Mouse (Mus musculus): ENCODE results near the gene Nppb. TPM values are rescaled to one million over a fixed set of nuclear protein-coding genes. Genes with fewer than 3 reads are reported as not detected.
A peak's percentile ranks its signal among the peaks of the same experiment; 100 is the strongest.

Nppb gene
- polyA plus RNA-seq, 1 experiment from 2014 or later: 1.0 TPM

GRCm38 (mm10) chr4:147940576-147941044 is 45.0 kb upstream of the Nppb start, which contains the start of gene 2510039O18Rik:
Gene 2510039O18Rik (plus strand): TSS chr4:147940895.
- WGBS: 1% methylated on average over 28 of the region's 35 CpGs
- Histone ChIP-seq H3K27ac (replicated peaks; ENCODE audit: low read depth, low read length) (peak within 1 kb of the TSS; percentile 15; the same call in 1 of the 2 replicates), H3K4me1 (ENCODE audit: control insufficient read depth, insufficient read depth, low read length) (peaks cover 7% of the 10 kb centered on the region; the same call in 1 of the 2 replicates), H3K4me2 (ENCODE audit: low read depth, low read length) (peak within 1 kb of the TSS; percentile 98), H3K4me3 (ENCODE audit: low read depth, low read length) (peak within 1 kb of the TSS; percentile 96), H3K36me3 (replicated peaks; ENCODE audit: control insufficient read depth, insufficient read depth, low read depth, low read length) (peaks cover 8% of the 10 kb centered on the region), H3K9ac (replicated peaks; ENCODE audit: low read length) (peak within 1 kb of the TSS; percentile 76), H3K9me3 (replicated peaks; ENCODE audit: control insufficient read depth, low read length) (no peaks in the 10 kb centered on the region), H3K27me3 (ENCODE audit: control insufficient read depth, insufficient read depth, low read length) (no peaks in the 10 kb centered on the region)
- peak; percentile 31 for ATAC-seq (replicated peaks; ENCODE audit: insufficient number of reproducible peaks, low FRiP score, low TSS enrichment, low read depth)
- peak; percentile 93 for DNase-seq (ENCODE audit: low spot score)

- Histone ChIP-seq H3K27ac (replicated peaks; ENCODE audit: low read depth, low read length) (no peak overlapping the region), H3K27me3 (ENCODE audit: control insufficient read depth, insufficient read depth, low read length) (no peaks in the 10 kb centered on the region), H3K4me1 (ENCODE audit: control insufficient read depth, insufficient read depth, low read length) (peaks cover 7% of the 10 kb centered on the region; the same call in 1 of the 2 replicates), H3K4me3 (ENCODE audit: low read depth, low read length) (peak overlapping the region; percentile 96), H3K36me3 (replicated peaks; ENCODE audit: control insufficient read depth, insufficient read depth, low read depth, low read length) (peaks cover 8% of the 10 kb centered on the region), H3K9me3 (replicated peaks; ENCODE audit: control insufficient read depth, low read length) (no peaks in the 10 kb centered on the region), H3K4me2 (ENCODE audit: low read depth, low read length) (peak overlapping the region; percentile 98), H3K9ac (replicated peaks; ENCODE audit: low read length) (peak overlapping the region; percentile 76)
- no peak for DNase-seq (ENCODE audit: low spot score)
- peak; percentile 45 for ATAC-seq (replicated peaks; ENCODE audit: insufficient number of reproducible peaks, low FRiP score, low TSS enrichment, low read depth)
- 7% methylated on average over 76 of the region's 88 CpGs for WGBS
Measured at GRCm38 (mm10) chr4:147941045-147942020, 44.3 kb upstream of the Nppb start.

- H3K9ac ChIP-seq (replicated peaks; ENCODE audit: low read length): no peak overlapping the region
- no peak overlapping the region for H3K4me2 ChIP-seq (ENCODE audit: low read depth, low read length)
- H3K27ac ChIP-seq (replicated peaks; ENCODE audit: low read depth, low read length): no peak overlapping the region
- H3K9me3 ChIP-seq (replicated peaks; ENCODE audit: control insufficient read depth, low read length): no peaks in the 10 kb centered on the region
- 91% methylated on average over 1 of the region's 1 CpGs for WGBS
- peaks cover 7% of the 10 kb centered on the region; the same call in 1 of the 2 replicates for H3K4me1 ChIP-seq (ENCODE audit: control insufficient read depth, insufficient read depth, low read length)
- ATAC-seq (replicated peaks; ENCODE audit: insufficient number of reproducible peaks, low FRiP score, low TSS enrichment, low read depth) (no peak), DNase-seq (ENCODE audit: low spot score) (no peak)
- H3K36me3 ChIP-seq (replicated peaks; ENCODE audit: control insufficient read depth, insufficient read depth, low read depth, low read length): peaks cover 8% of the 10 kb centered on the region
- H3K4me3 ChIP-seq (ENCODE audit: low read depth, low read length): no peak overlapping the region
- no peaks in the 10 kb centered on the region for H3K27me3 ChIP-seq (ENCODE audit: control insufficient read depth, insufficient read depth, low read length)
Measured at GRCm38 (mm10) chr4:147943005-147943404, 42.6 kb upstream of the Nppb start.

- Histone ChIP-seq H3K9me3 (replicated peaks; ENCODE audit: control insufficient read depth, low read length) (no peaks in the 10 kb centered on the region), H3K4me3 (ENCODE audit: low read depth, low read length) (no peak overlapping the region), H3K36me3 (replicated peaks; ENCODE audit: control insufficient read depth, insufficient read depth, low read depth, low read length) (peaks cover 8% of the 10 kb centered on the region), H3K4me2 (ENCODE audit: low read depth, low read length) (no peak overlapping the region), H3K4me1 (ENCODE audit: control insufficient read depth, insufficient read depth, low read length) (no peaks in the 10 kb centered on the region), H3K9ac (replicated peaks; ENCODE audit: low read length) (no peak overlapping the region), H3K27me3 (ENCODE audit: control insufficient read depth, insufficient read depth, low read length) (no peaks in the 10 kb centered on the region), H3K27ac (replicated peaks; ENCODE audit: low read depth, low read length) (no peak overlapping the region)
- DNase-seq (ENCODE audit: low spot score) (no peak), ATAC-seq (replicated peaks; ENCODE audit: insufficient number of reproducible peaks, low FRiP score, low TSS enrichment, low read depth) (no peak)
- 73% methylated on average over 2 of the region's 2 CpGs for WGBS
Measured at GRCm38 (mm10) chr4:147947511-147947910, 38.1 kb upstream of the Nppb start.

GRCm38 (mm10) chr4:147953590-147953989 is 32.0 kb upstream of the Nppb start:
- Histone ChIP-seq H3K4me1 (ENCODE audit: control insufficient read depth, insufficient read depth, low read length) (no peaks in the 10 kb centered on the region), H3K4me3 (ENCODE audit: low read depth, low read length) (no peak overlapping the region), H3K27ac (replicated peaks; ENCODE audit: low read depth, low read length) (no peak overlapping the region), H3K27me3 (ENCODE audit: control insufficient read depth, insufficient read depth, low read length) (no peaks in the 10 kb centered on the region), H3K4me2 (ENCODE audit: low read depth, low read length) (no peak overlapping the region), H3K9me3 (replicated peaks; ENCODE audit: control insufficient read depth, low read length) (no peaks in the 10 kb centered on the region), H3K9ac (replicated peaks; ENCODE audit: low read length) (no peak overlapping the region), H3K36me3 (replicated peaks; ENCODE audit: control insufficient read depth, insufficient read depth, low read depth, low read length) (no peaks in the 10 kb centered on the region)
- 10% methylated on average over 4 of the region's 4 CpGs for WGBS
- ATAC-seq (replicated peaks; ENCODE audit: insufficient number of reproducible peaks, low FRiP score, low TSS enrichment, low read depth) (0 out of 2 replicates have a peak, but pooled peaks have one; percentile 15), DNase-seq (ENCODE audit: low spot score) (peak; percentile 73)

GRCm38 (mm10) chr4:147957141-147957540 is 28.4 kb upstream of the Nppb start:
- H3K9ac ChIP-seq (replicated peaks; ENCODE audit: low read length): no peak overlapping the region
- no peaks in the 10 kb centered on the region for H3K9me3 ChIP-seq (replicated peaks; ENCODE audit: control insufficient read depth, low read length)
- H3K4me3 ChIP-seq (ENCODE audit: low read depth, low read length): no peak overlapping the region
- ATAC-seq (replicated peaks; ENCODE audit: insufficient number of reproducible peaks, low FRiP score, low TSS enrichment, low read depth): no peak
- H3K27me3 ChIP-seq (ENCODE audit: control insufficient read depth, insufficient read depth, low read length): no peaks in the 10 kb centered on the region
- no peak overlapping the region for H3K4me2 ChIP-seq (ENCODE audit: low read depth, low read length)
- H3K36me3 ChIP-seq (replicated peaks; ENCODE audit: control insufficient read depth, insufficient read depth, low read depth, low read length): no peaks in the 10 kb centered on the region
- WGBS: 46% methylated on average over 11 of the region's 11 CpGs
- H3K27ac ChIP-seq (replicated peaks; ENCODE audit: low read depth, low read length): no peak overlapping the region
- DNase-seq (ENCODE audit: low spot score): peak; percentile 78
- H3K4me1 ChIP-seq (ENCODE audit: control insufficient read depth, insufficient read depth, low read length): no peaks in the 10 kb centered on the region

- no peak overlapping the region for H3K9ac ChIP-seq (replicated peaks; ENCODE audit: low read length)
- no peaks in the 10 kb centered on the region for H3K4me1 ChIP-seq (ENCODE audit: control insufficient read depth, insufficient read depth, low read length)
- H3K27me3 ChIP-seq (ENCODE audit: control insufficient read depth, insufficient read depth, low read length): no peaks in the 10 kb centered on the region
- no peak overlapping the region for H3K4me3 ChIP-seq (ENCODE audit: low read depth, low read length)
- WGBS: 46% methylated on average over 6 of the region's 6 CpGs
- no peaks in the 10 kb centered on the region for H3K36me3 ChIP-seq (replicated peaks; ENCODE audit: control insufficient read depth, insufficient read depth, low read depth, low read length)
- H3K4me2 ChIP-seq (ENCODE audit: low read depth, low read length): no peak overlapping the region
- DNase-seq (ENCODE audit: low spot score) (peak; percentile 84), ATAC-seq (replicated peaks; ENCODE audit: insufficient number of reproducible peaks, low FRiP score, low TSS enrichment, low read depth) (0 out of 2 replicates have a peak, but pooled peaks have one; percentile 50)
- H3K27ac ChIP-seq (replicated peaks; ENCODE audit: low read depth, low read length): no peak overlapping the region
- H3K9me3 ChIP-seq (replicated peaks; ENCODE audit: control insufficient read depth, low read length): no peaks in the 10 kb centered on the region
Measured at GRCm38 (mm10) chr4:147959881-147960831, 25.4 kb upstream of the Nppb start.

All from embryonic facial prominence, embryonic 11.5 days (tissue).